Mouse (Mus musculus) embryonic facial prominence, embryonic 12.5 days (tissue): ENCODE results near the gene Mrps27. TPM values are rescaled to one million over a fixed set of nuclear protein-coding genes. Genes with fewer than 3 reads are reported as not detected.

ENCODE experiments used
- ATAC-seq: fragments of 200-750 bp; cut with Nextera tagmentation; 2 replicates; pipeline ENCODE4 v1.8.0; 2017; ENCODE audit not compliant: insufficient number of reproducible peaks, insufficient read depth, low FRiP score, low TSS enrichment
- H3K27ac ChIP-seq: fragments of 300-500 bp; sonication (generic); 2 replicates; pipeline ENCODE4 v1.5.1; 2016; ENCODE audit warnings: mild to moderate bottlenecking
- H3K27me3 ChIP-seq: fragments of 300-500 bp; sonication (generic); 2 replicates; pipeline ENCODE4 v1.6.1; 2016; ENCODE audit warnings: mild to moderate bottlenecking, moderate library complexity
- H3K36me3 ChIP-seq: fragments of 300-500 bp; sonication (generic); 2 replicates; pipeline ENCODE4 v1.6.1; 2016; ENCODE audit warnings: mild to moderate bottlenecking
- H3K4me1 ChIP-seq: fragments of 300-500 bp; sonication (generic); 2 replicates; pipeline ENCODE4 v1.6.1; 2016
- H3K4me2 ChIP-seq: fragments of 300-500 bp; sonication (generic); replicated peaks from 2 replicates; pipeline ENCODE4 v1.6.1; 2016; ENCODE audit warnings: mild to moderate bottlenecking, moderate library complexity
- H3K4me3 ChIP-seq: fragments of 300-500 bp; sonication (generic); 2 replicates; pipeline ENCODE4 v1.5.1; 2016; ENCODE audit warnings: mild to moderate bottlenecking
- H3K9ac ChIP-seq: fragments of 300-500 bp; sonication (generic); 2 replicates; pipeline ENCODE4 v1.6.1; 2016; ENCODE audit warnings: mild to moderate bottlenecking, moderate library complexity
- H3K9me3 ChIP-seq: fragments of 300-500 bp; sonication (generic); 2 replicates; pipeline ENCODE4 v1.6.1; 2016; ENCODE audit warnings: mild to moderate bottlenecking, moderate library complexity
- WGBS: fragments of 180-500 bp; shearing (Covaris S2); methylation state at CpG from one replicate; pipeline ENCODE4 v1.1.7; 2016; 5-methylcytosine and 5-hydroxymethylcytosine counted together
- polyA plus RNA-seq: library from polyadenylated mRNA; unstranded; fragments of >200 nt; fragmentation: Nextera tagmentation; extraction: Ambion mirVana; gene quantifications from 2 replicates; pipeline ENCODE4 v1.2.1, GENCODE M21; 2016

Gene Mrps27
- 63.2 and 64.2 TPM in 2 replicates for polyA plus RNA-seq

GRCm38 (mm10) chr13:99344599-99345575 lies at the start of gene Mrps27, which contains the start of gene Ptcd2:
Gene Mrps27 (plus strand): TSS chr13:99344786.
Gene Ptcd2 (minus strand): TSS chr13:99344705.
- H3K9ac ChIP-seq, result peak within 1 kb of the TSS; percentile 79
- peak; percentile 95 for ATAC-seq
- H3K27me3 ChIP-seq, result no peaks in the 10 kb centered on the region
- peak within 1 kb of the TSS; percentile 88 for H3K27ac ChIP-seq
- peaks cover 11% of the 10 kb centered on the region for H3K4me1 ChIP-seq
- H3K4me2 ChIP-seq, result peak within 1 kb of the TSS; percentile 61
- H3K36me3 ChIP-seq, result peaks cover 32% of the 10 kb centered on the region
- H3K9me3 ChIP-seq, result no peaks in the 10 kb centered on the region
- peak within 1 kb of the TSS; percentile 85 for H3K4me3 ChIP-seq
- WGBS, result 2% methylated on average over 39 of the region's 39 CpGs

GRCm38 (mm10) chr13:99299921-99300320 lies 44.7 kb upstream of the Mrps27 start:
- WGBS, result 85% methylated on average over 5 of the region's 5 CpGs
- Histone ChIP-seq H3K27ac (no peak overlapping the region), H3K9ac (no peak overlapping the region), H3K4me1 (no peaks in the 10 kb centered on the region), H3K36me3 (no peaks in the 10 kb centered on the region), H3K27me3 (no peaks in the 10 kb centered on the region), H3K4me3 (no peak overlapping the region), H3K9me3 (no peaks in the 10 kb centered on the region), H3K4me2 (no peak overlapping the region)
- ATAC-seq, result no peak

- Histone ChIP-seq H3K9ac (no peak overlapping the region), H3K4me2 (no peak overlapping the region), H3K9me3 (no peaks in the 10 kb centered on the region), H3K27ac (no peak overlapping the region), H3K4me1 (no peaks in the 10 kb centered on the region), H3K36me3 (no peaks in the 10 kb centered on the region), H3K27me3 (no peaks in the 10 kb centered on the region), H3K4me3 (no peak overlapping the region)
- 56% methylated on average over 5 of the region's 5 CpGs for WGBS
- ATAC-seq, result no peak
Measured at GRCm38 (mm10) chr13:99303846-99304245, 40.7 kb upstream of the Mrps27 start.

- Histone ChIP-seq H3K9me3 (no peaks in the 10 kb centered on the region), H3K9ac (no peak overlapping the region), H3K27me3 (no peaks in the 10 kb centered on the region), H3K4me1 (no peaks in the 10 kb centered on the region), H3K4me2 (no peak overlapping the region), H3K27ac (no peak overlapping the region), H3K36me3 (no peaks in the 10 kb centered on the region), H3K4me3 (no peak overlapping the region)
- 0 out of 2 replicates have a peak, but pooled peaks have one; percentile 28 for ATAC-seq
- 69% methylated on average over 11 of the region's 11 CpGs for WGBS
Measured at GRCm38 (mm10) chr13:99304365-99304764, 40.2 kb upstream of the Mrps27 start.

GRCm38 (mm10) chr13:99305186-99305585 lies 39.4 kb upstream of the Mrps27 start:
- Histone ChIP-seq H3K4me3 (no peak overlapping the region), H3K27ac (no peak overlapping the region), H3K9me3 (no peaks in the 10 kb centered on the region), H3K4me1 (no peaks in the 10 kb centered on the region), H3K4me2 (no peak overlapping the region), H3K9ac (no peak overlapping the region), H3K27me3 (no peaks in the 10 kb centered on the region), H3K36me3 (no peaks in the 10 kb centered on the region)
- no peak for ATAC-seq
- 89% methylated on average over 1 of the region's 1 CpGs for WGBS

- H3K27ac ChIP-seq, result no peak overlapping the region
- no peak for ATAC-seq
- no peaks in the 10 kb centered on the region for H3K4me1 ChIP-seq
- no peaks in the 10 kb centered on the region for H3K9me3 ChIP-seq
- no peak overlapping the region for H3K4me2 ChIP-seq
- H3K9ac ChIP-seq, result no peak overlapping the region
- no peaks in the 10 kb centered on the region for H3K36me3 ChIP-seq
- no peak overlapping the region for H3K4me3 ChIP-seq
- H3K27me3 ChIP-seq, result no peaks in the 10 kb centered on the region
- 86% methylated on average over 8 of the region's 8 CpGs for WGBS
Measured at GRCm38 (mm10) chr13:99306164-99306563, 38.4 kb upstream of the Mrps27 start.

- Histone ChIP-seq H3K36me3 (no peaks in the 10 kb centered on the region), H3K9me3 (no peaks in the 10 kb centered on the region), H3K4me2 (no peak overlapping the region), H3K4me3 (no peak overlapping the region), H3K27ac (no peak overlapping the region), H3K4me1 (no peaks in the 10 kb centered on the region), H3K9ac (no peak overlapping the region), H3K27me3 (no peaks in the 10 kb centered on the region)
- 74% methylated on average over 5 of the region's 5 CpGs for WGBS
- ATAC-seq, result no peak
Measured at GRCm38 (mm10) chr13:99307930-99308359, 36.6 kb upstream of the Mrps27 start.

GRCm38 (mm10) chr13:99308393-99308792 lies 36.2 kb upstream of the Mrps27 start:
- Histone ChIP-seq H3K9me3 (no peaks in the 10 kb centered on the region), H3K36me3 (no peaks in the 10 kb centered on the region), H3K9ac (no peak overlapping the region), H3K4me2 (no peak overlapping the region), H3K4me1 (no peaks in the 10 kb centered on the region), H3K4me3 (no peak overlapping the region), H3K27me3 (no peaks in the 10 kb centered on the region), H3K27ac (no peak overlapping the region)
- ATAC-seq, result no peak
- 87% methylated on average over 8 of the region's 8 CpGs for WGBS

- Histone ChIP-seq H3K4me2 (no peak overlapping the region), H3K4me3 (no peak overlapping the region), H3K9ac (no peak overlapping the region), H3K27me3 (no peaks in the 10 kb centered on the region), H3K9me3 (no peaks in the 10 kb centered on the region), H3K27ac (no peak overlapping the region), H3K36me3 (no peaks in the 10 kb centered on the region), H3K4me1 (no peaks in the 10 kb centered on the region)
- no peak for ATAC-seq
- WGBS, result 87% methylated on average over 5 of the region's 5 CpGs
Measured at GRCm38 (mm10) chr13:99314098-99314497, 30.5 kb upstream of the Mrps27 start.

GRCm38 (mm10) chr13:99314657-99315181 lies 29.9 kb upstream of the Mrps27 start:
- no peak for ATAC-seq
- H3K9me3 ChIP-seq, result no peaks in the 10 kb centered on the region
- H3K9ac ChIP-seq, result no peak overlapping the region
- H3K4me3 ChIP-seq, result no peak overlapping the region
- no peak overlapping the region for H3K27ac ChIP-seq
- H3K36me3 ChIP-seq, result peaks cover 5% of the 10 kb centered on the region
- H3K27me3 ChIP-seq, result no peaks in the 10 kb centered on the region
- WGBS, result 62% methylated on average over 15 of the region's 15 CpGs
- no peak overlapping the region for H3K4me2 ChIP-seq
- H3K4me1 ChIP-seq, result no peaks in the 10 kb centered on the region

- no peaks in the 10 kb centered on the region for H3K27me3 ChIP-seq
- H3K4me1 ChIP-seq, result no peaks in the 10 kb centered on the region
- no peak for ATAC-seq
- H3K4me3 ChIP-seq, result no peak overlapping the region
- no peak overlapping the region for H3K27ac ChIP-seq
- no peak overlapping the region for H3K4me2 ChIP-seq
- 94% methylated on average over 6 of the region's 6 CpGs for WGBS
- peaks cover 21% of the 10 kb centered on the region for H3K36me3 ChIP-seq
- no peak overlapping the region for H3K9ac ChIP-seq
- H3K9me3 ChIP-seq, result no peaks in the 10 kb centered on the region
Measured at GRCm38 (mm10) chr13:99316366-99316765, 28.2 kb upstream of the Mrps27 start.

- H3K4me3 ChIP-seq, result no peak overlapping the region
- H3K9me3 ChIP-seq, result no peaks in the 10 kb centered on the region
- no peaks in the 10 kb centered on the region for H3K27me3 ChIP-seq
- H3K36me3 ChIP-seq, result peaks cover 24% of the 10 kb centered on the region
- H3K27ac ChIP-seq, result no peak overlapping the region
- no peaks in the 10 kb centered on the region for H3K4me1 ChIP-seq
- ATAC-seq, result no peak
- no peak overlapping the region for H3K4me2 ChIP-seq
- WGBS, result 57% methylated on average over 4 of the region's 4 CpGs
- no peak overlapping the region for H3K9ac ChIP-seq
Measured at GRCm38 (mm10) chr13:99317058-99317457, 27.5 kb upstream of the Mrps27 start.
